Mouse (Mus musculus): Measurements from ENCODE around the gene Laptm4a.
A peak's percentile ranks its signal among the peaks of the same experiment; 100 is the strongest.

Laptm4a gene

GRCm38 (mm10) chr12:8954161-8954561 lies 32.7 kb downstream of the Laptm4a start:
- DNase-seq (ENCODE audit: low spot score in 2 of 2), result no peak

GRCm38 (mm10) chr12:8961607-8962316 lies 40.3 kb downstream of the Laptm4a start:
- no peak for DNase-seq (ENCODE audit: low spot score in 2 of 2)

- no peak for DNase-seq (ENCODE audit: low spot score in 2 of 2)
Observed at GRCm38 (mm10) chr12:8969828-8970227, 48.4 kb downstream of the Laptm4a start.

GRCm38 (mm10) chr12:8973820-8974465 lies 52.5 kb downstream of the Laptm4a start, which contains the start of gene Wdr35:
Gene Wdr35, plus strand, starts transcription at chr12:8973892.
- peak; percentile 88 to 91 for DNase-seq (ENCODE audit: low spot score in 2 of 2)

GRCm38 (mm10) chr12:8975076-8975475 lies 53.6 kb downstream of the Laptm4a start:
- DNase-seq (ENCODE audit: low spot score in 2 of 2), result no peak
